Mouse (Mus musculus) myocyte (in vitro differentiated cells): ENCODE results near the gene Atp2a2. TPM values are rescaled to one million over a fixed set of nuclear protein-coding genes. Genes with fewer than 3 reads are reported as not detected.

Source experiments
- H3K27me3 ChIP-seq: one replicate; pipeline ENCODE4 v1.6.1; 2011; ENCODE audit not compliant: control insufficient read depth, insufficient read depth, insufficient read length
- H3K36me3 ChIP-seq: one replicate; pipeline ENCODE4 v1.6.1; 2011; ENCODE audit not compliant: control insufficient read depth, insufficient read depth
- H3K4me2 ChIP-seq: one replicate; pipeline ENCODE4 v1.6.1; 2011; ENCODE audit warnings: low read depth, control low read depth
- H3K4me3 ChIP-seq: one replicate; pipeline ENCODE4 v1.5.1; 2011; ENCODE audit warnings: mild to moderate bottlenecking, control low read depth, moderate library complexity
- H3K79me2 ChIP-seq: one replicate; pipeline ENCODE4 v1.6.1; 2011; ENCODE audit not compliant: control insufficient read depth, insufficient read depth
- H3ac ChIP-seq: one replicate; pipeline ENCODE4 v1.6.1; 2011; ENCODE audit not compliant: control insufficient read depth, insufficient read length
- CEBPB ChIP-seq: IDR thresholded peaks from 2 replicates; pipeline ENCODE4 v1.6.1; 2011; ENCODE audit warnings: mild to moderate bottlenecking, moderate library complexity; ENCODE audit not compliant: poor library complexity, insufficient read depth, severe bottlenecking
- E2F4 ChIP-seq: IDR thresholded peaks from one replicate; pipeline ENCODE4 v1.6.1; 2011; ENCODE audit warnings: mild to moderate bottlenecking, control low read depth, moderate library complexity; ENCODE audit not compliant: insufficient read depth
- MAX ChIP-seq: IDR thresholded peaks from one replicate; pipeline ENCODE4 v1.6.1; 2011; ENCODE audit warnings: low read depth, mild to moderate bottlenecking, control low read depth
- MYOD1 ChIP-seq, 3 experiments: IDR thresholded peaks; one replicate each; pipeline ENCODE4 v1.6.1; 2011; ENCODE audit warnings: control low read depth in 2 of 3, low read depth in 2 of 3, mild to moderate bottlenecking in 2 of 3, moderate library complexity in 1 of 3; ENCODE audit not compliant: insufficient read length in 2 of 3, control insufficient read depth in 1 of 3
- MYOG ChIP-seq, 3 experiments: IDR thresholded peaks; one replicate each; pipeline ENCODE4 v1.6.1; 2011; ENCODE audit warnings: control low read depth in 2 of 3, low read depth in 2 of 3, mild to moderate bottlenecking in 2 of 3; ENCODE audit not compliant: insufficient read length in 2 of 3, control insufficient read depth in 1 of 3, insufficient read depth in 1 of 3
- POLR2A ChIP-seq: IDR thresholded peaks from one replicate; pipeline ENCODE4 v1.6.1; 2011; ENCODE audit warnings: low read depth, mild to moderate bottlenecking, control low read depth, moderate library complexity; ENCODE audit not compliant: insufficient read length
- POLR2AphosphoS2 ChIP-seq: IDR thresholded peaks from one replicate; pipeline ENCODE4 v1.6.1; 2011; ENCODE audit warnings: low read depth, control low read depth; ENCODE audit not compliant: insufficient read length
- REST ChIP-seq: IDR thresholded peaks from one replicate; pipeline ENCODE4 v1.6.1; 2011; ENCODE audit warnings: mild to moderate bottlenecking, control low read depth, moderate library complexity; ENCODE audit not compliant: insufficient read depth, insufficient read length
- SRF ChIP-seq: IDR thresholded peaks from one replicate; pipeline ENCODE4 v1.6.1; 2011; ENCODE audit warnings: low read depth; ENCODE audit not compliant: control insufficient read depth, insufficient read length
- TCF12 ChIP-seq: IDR thresholded peaks from one replicate; pipeline ENCODE4 v1.6.1; 2011; ENCODE audit warnings: mild to moderate bottlenecking, control low read depth; ENCODE audit not compliant: poor library complexity, insufficient read depth, severe bottlenecking
- TCF3 ChIP-seq: IDR thresholded peaks from one replicate; pipeline ENCODE4 v1.6.1; 2011; ENCODE audit warnings: low read depth, control low read depth; ENCODE audit not compliant: insufficient read length
- USF1 ChIP-seq: IDR thresholded peaks from one replicate; pipeline ENCODE4 v1.6.1; 2011; ENCODE audit warnings: low read depth, mild to moderate bottlenecking, control low read depth, moderate library complexity
- polyA plus RNA-seq: library from polyadenylated mRNA; unstranded; fragments of >200 nt; fragmentation: generic; extraction: Trizol; gene quantifications from one replicate; pipeline ENCODE4 v1.2.1, GENCODE M21; 2012; ENCODE audit warnings: missing spikeins

The Atp2a2 gene
- polyA plus RNA-seq, 1 experiment, result 295 TPM

- Histone ChIP-seq H3K36me3 (no peaks in the 10 kb centered on the region), H3K27me3 (no peaks in the 10 kb centered on the region)
- TF ChIP-seq REST (no peak), E2F4 (no peak), MAX (no peak), TCF12 (no peak), SRF (no peak), MYOG (IDR thresholded peaks at IDR 0.05; ENCODE audit: control insufficient read depth in 1 of 3, insufficient read depth in 1 of 3, insufficient read length in 2 of 3, low read depth in 2 of 3) (no peak), POLR2AphosphoS2 (no peak)
Measured at GRCm38 (mm10) chr5:122516901-122517300, 14.9 kb upstream of the Atp2a2 start.

DNA sequence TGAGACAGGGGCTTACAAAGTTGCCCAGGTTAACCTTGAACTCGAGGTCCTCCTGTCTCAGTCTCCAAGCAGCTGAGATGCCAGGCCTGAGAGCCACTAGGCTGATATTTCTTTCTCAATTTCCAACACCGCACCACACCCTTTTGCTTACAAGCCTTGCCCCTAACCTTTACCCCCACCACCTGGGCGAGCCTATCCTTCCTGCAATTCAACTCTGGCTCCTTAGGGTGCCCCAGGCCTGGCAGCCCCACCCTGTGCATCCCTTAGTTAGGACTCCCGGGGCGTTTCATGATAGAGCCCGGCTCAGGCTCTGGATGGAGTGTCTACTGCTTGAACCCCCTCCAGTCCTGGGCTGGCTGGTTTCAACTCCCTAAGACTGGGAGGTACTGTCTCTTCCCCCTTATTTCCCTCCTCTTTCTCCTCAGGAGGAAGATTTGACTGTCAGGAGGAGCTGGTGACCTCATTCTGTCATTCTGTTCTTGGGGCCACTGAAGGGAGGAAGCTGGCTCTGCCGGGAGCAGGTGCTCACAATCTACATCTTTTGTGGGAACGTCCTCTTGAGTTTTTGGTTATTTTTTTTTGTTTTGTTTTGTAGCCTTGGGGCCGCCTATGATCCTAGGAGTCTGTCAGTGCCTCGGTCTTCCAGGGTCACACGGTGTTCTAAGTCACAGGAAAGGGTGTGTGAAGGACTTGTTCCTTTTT is 14.2 kb upstream of the Atp2a2 start:
- H3K27me3 ChIP-seq, result no peaks in the 10 kb centered on the region
- no peak for TF ChIP-seq TCF3
- TF ChIP-seq POLR2AphosphoS2, result no peak
- no peak for TF ChIP-seq POLR2A
- TF ChIP-seq E2F4, result no peak
- no peak for TF ChIP-seq MAX
- TF ChIP-seq TCF12, result no peak
- TF ChIP-seq MYOD1 (IDR thresholded peaks at IDR 0.05; ENCODE audit: control insufficient read depth in 1 of 3, insufficient read length in 2 of 3, low read depth in 2 of 3), result no peak
- TF ChIP-seq CEBPB, result no peak
- no peak for TF ChIP-seq SRF
- no peak for TF ChIP-seq REST
- no peak for TF ChIP-seq MYOG (IDR thresholded peaks at IDR 0.05; ENCODE audit: control insufficient read depth in 1 of 3, insufficient read depth in 1 of 3, insufficient read length in 2 of 3, low read depth in 2 of 3)
- H3ac ChIP-seq, result no peak overlapping the region
- no peak overlapping the region for H3K4me3 ChIP-seq
- no peaks in the 10 kb centered on the region for H3K79me2 ChIP-seq
- no peaks in the 10 kb centered on the region for H3K36me3 ChIP-seq
- H3K4me2 ChIP-seq, result no peak overlapping the region

More at GRCm38 (mm10) chr5:122516901-122517300, 14.9 kb upstream of the Atp2a2 start:
- H3K79me2 ChIP-seq, result no peaks in the 10 kb centered on the region
- H3K4me3 ChIP-seq, result no peak overlapping the region
- no peak overlapping the region for H3K4me2 ChIP-seq
- H3ac ChIP-seq, result no peak overlapping the region

GRCm38 (mm10) chr5:122514127-122514521 is 12.1 kb upstream of the Atp2a2 start:
- no peak overlapping the region for H3K4me2 ChIP-seq
- H3K27me3 ChIP-seq, result no peaks in the 10 kb centered on the region
- H3ac ChIP-seq, result no peak overlapping the region
- TF ChIP-seq TCF12 (no peak), POLR2A (no peak), MYOG (IDR thresholded peaks at IDR 0.05; ENCODE audit: control insufficient read depth in 1 of 3, insufficient read depth in 1 of 3, insufficient read length in 2 of 3, low read depth in 2 of 3) (no peak), USF1 (no peak), MAX (no peak), REST (no peak), POLR2AphosphoS2 (no peak)
- H3K36me3 ChIP-seq, result no peaks in the 10 kb centered on the region
- no peaks in the 10 kb centered on the region for H3K79me2 ChIP-seq
- no peak overlapping the region for H3K4me3 ChIP-seq

DNA sequence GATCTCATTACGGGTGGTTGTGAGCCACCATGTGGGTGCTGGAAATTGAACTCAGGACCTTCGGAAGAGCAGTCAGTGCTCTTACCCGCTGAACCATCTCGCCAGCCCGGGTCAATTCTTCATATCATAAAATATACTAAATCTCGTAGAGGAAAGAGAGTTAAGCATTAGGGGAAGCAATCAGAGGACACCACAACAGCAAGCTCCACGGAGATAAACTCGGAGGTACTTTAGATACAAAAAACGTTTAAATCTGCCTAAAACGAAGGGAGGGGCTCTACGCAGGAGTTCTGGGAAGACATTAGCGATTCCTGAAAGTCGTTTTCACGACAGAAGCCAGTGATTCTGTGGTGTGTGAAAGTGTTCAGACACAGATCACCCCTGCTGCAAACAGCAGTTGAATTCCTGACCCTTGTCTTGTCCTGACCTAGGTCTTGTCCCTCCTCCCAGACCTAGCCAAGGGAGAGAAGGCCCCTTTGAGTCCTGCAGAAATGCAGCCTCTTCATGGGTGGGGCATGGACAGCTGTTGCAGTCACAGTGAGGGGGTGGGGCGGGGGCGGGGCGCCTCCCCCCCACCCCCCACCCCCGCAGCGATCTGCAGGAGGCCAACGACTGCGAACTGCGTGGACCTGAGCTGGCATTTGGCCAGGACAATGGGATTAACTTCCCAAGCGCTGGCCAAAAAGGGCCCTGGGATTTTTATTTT is 11.5 kb upstream of the Atp2a2 start:
- no peak overlapping the region for H3K4me2 ChIP-seq
- no peaks in the 10 kb centered on the region for H3K27me3 ChIP-seq
- H3K79me2 ChIP-seq, result no peaks in the 10 kb centered on the region
- no peaks in the 10 kb centered on the region for H3K36me3 ChIP-seq
- TF ChIP-seq MYOG (IDR thresholded peaks at IDR 0.05; ENCODE audit: control insufficient read depth in 1 of 3, insufficient read depth in 1 of 3, insufficient read length in 2 of 3, low read depth in 2 of 3), result peak in 1 of 3 experiments; percentile 70
- no peak for TF ChIP-seq REST
- TF ChIP-seq MAX, result no peak
- no peak for TF ChIP-seq E2F4
- TF ChIP-seq CEBPB, result no peak
- TF ChIP-seq SRF, result no peak
- peak in 1 of 3 experiments; percentile 76 for TF ChIP-seq MYOD1 (IDR thresholded peaks at IDR 0.05; ENCODE audit: control insufficient read depth in 1 of 3, insufficient read length in 2 of 3, low read depth in 2 of 3)
- no peak overlapping the region for H3ac ChIP-seq
- H3K4me3 ChIP-seq, result no peak overlapping the region

DNA sequence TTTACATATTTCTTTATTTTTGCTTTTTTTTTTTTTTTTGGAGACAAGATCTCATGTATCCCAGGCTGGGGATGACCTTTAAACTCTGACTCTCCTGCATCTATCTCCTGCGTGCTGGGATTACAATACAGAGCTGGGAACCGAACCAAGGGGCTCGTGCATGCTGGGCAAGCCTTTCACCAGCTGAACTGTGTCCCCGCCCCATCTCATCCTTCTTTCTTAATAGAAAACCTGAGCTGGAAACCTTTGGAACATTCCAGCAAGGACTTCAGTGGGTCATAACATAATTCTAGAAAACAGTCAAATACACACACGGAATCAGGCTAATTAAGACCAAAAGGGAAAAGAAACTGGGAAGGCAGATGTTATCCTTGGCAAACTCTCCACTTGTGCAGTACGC is 10.0 kb upstream of the Atp2a2 start:
- no peaks in the 10 kb centered on the region for H3K79me2 ChIP-seq
- no peak overlapping the region for H3K4me3 ChIP-seq
- peak overlapping the region; percentile 55 for H3K4me2 ChIP-seq
- TF ChIP-seq MAX (no peak), REST (no peak), E2F4 (no peak), POLR2A (no peak), CEBPB (no peak), SRF (no peak), MYOG (IDR thresholded peaks at IDR 0.05; ENCODE audit: control insufficient read depth in 1 of 3, insufficient read depth in 1 of 3, insufficient read length in 2 of 3, low read depth in 2 of 3) (no peak), TCF3 (no peak), USF1 (no peak), MYOD1 (IDR thresholded peaks at IDR 0.05; ENCODE audit: control insufficient read depth in 1 of 3, insufficient read length in 2 of 3, low read depth in 2 of 3) (no peak)
- H3K36me3 ChIP-seq, result no peaks in the 10 kb centered on the region
- no peaks in the 10 kb centered on the region for H3K27me3 ChIP-seq
- H3ac ChIP-seq, result no peak overlapping the region
